8 mouse cellular contexts compared by ENCODE assay signal in the genomic region with DNA sequence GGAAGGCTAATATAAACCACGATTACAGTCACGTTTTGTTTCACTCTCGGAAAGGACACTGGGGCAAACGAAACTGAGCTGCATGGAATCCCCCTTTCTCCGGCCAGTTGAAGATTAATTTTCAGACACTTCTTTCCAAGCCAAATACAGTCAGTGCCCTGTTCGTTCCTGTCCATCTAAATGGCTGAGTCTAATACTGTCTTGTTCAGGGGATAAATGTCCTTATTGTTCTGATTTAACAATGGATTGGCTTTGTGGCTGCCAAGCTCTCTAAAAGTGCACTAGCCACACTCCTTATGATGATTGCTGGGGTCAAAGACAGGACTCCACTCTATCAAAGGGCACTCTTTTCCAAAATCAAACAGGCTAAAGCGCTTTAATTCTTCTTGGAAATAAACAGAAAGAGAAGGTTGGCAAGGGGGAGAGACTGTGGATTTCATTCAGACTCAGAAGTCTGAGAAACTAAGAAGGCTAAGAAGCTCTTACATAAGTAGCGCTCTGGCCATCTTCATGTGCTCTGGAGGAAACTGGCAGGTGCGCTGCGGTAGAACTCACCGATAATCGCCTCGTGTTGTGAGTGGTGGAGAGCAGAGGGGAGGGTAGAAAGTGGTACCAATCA.
DNase-seq lines count a peak whose midpoint lies in the region; ATAC-seq and TF ChIP-seq lines count a peak whose summit lies in the region.

No protein-coding gene starts in this region.

- WGBS in heart, embryonic 11.5 days (ENCODE audit: insufficient replicate concordance): 69% methylated on average over 13 of the region's 13 CpGs
- WGBS in hindbrain, postnatal 0 days: 14% methylated on average over 13 of the region's 13 CpGs
- 30% methylated on average over 13 of the region's 13 CpGs for WGBS in lung, postnatal 0 days

- H3K36me3 ChIP-seq in heart, embryonic 11.5 days (ENCODE audit: control insufficient read depth, insufficient read depth, low read length): no peaks in the 10 kb centered on the region
- H3K36me3 ChIP-seq in hindbrain, postnatal 0 days (ENCODE audit: insufficient read depth, low read length): no peaks in the 10 kb centered on the region
- no peaks in the 10 kb centered on the region for H3K36me3 ChIP-seq in lung, postnatal 0 days (ENCODE audit: insufficient read depth, low read length)

- no peaks in the 10 kb centered on the region for H3K4me1 ChIP-seq in heart, embryonic 11.5 days (ENCODE audit: control insufficient read depth, insufficient read depth, low read length)
- peaks cover 7% of the 10 kb centered on the region; the same call in 1 of the 2 replicates for H3K4me1 ChIP-seq in hindbrain, postnatal 0 days (ENCODE audit: insufficient read depth, low read length)
- peaks cover 4% of the 10 kb centered on the region; the same call in 1 of the 2 replicates for H3K4me1 ChIP-seq in lung, postnatal 0 days (ENCODE audit: insufficient read depth, low read depth, low read length)

- no peak overlapping the region for H3K27ac ChIP-seq in heart, embryonic 11.5 days (ENCODE audit: low read depth, low read length)
- peak overlapping the region; percentile 71 for H3K27ac ChIP-seq in hindbrain, postnatal 0 days
- no peak overlapping the region for H3K27ac ChIP-seq in lung, postnatal 0 days (ENCODE audit: low read length)

- H3K9ac ChIP-seq in heart, embryonic 11.5 days (ENCODE audit: low read depth, low read length): no peak overlapping the region
- H3K9ac ChIP-seq in hindbrain, postnatal 0 days (replicated peaks; ENCODE audit: low read length): peak overlapping the region; percentile 25; the same call in 1 of the 2 replicates
- no peak overlapping the region for H3K9ac ChIP-seq in lung, postnatal 0 days (replicated peaks; ENCODE audit: low read depth)

- TF ChIP-seq EP300 in lung, postnatal 0 days (IDR thresholded peaks at IDR 0.05): no peak

- DNase-seq in heart, adult 18-20 months: no peak
- DNase-seq in embryo, embryonic 9.5 days (ENCODE audit: extremely low spot score): peak; percentile 29
- DNase-seq in hindbrain, postnatal 0 days (ENCODE audit: low spot score): peak; percentile 67
- peak; percentile 30 for DNase-seq in lung, postnatal 0 days (ENCODE audit: low spot score)
- no peak for DNase-seq in urinary bladder, postnatal 25 days (ENCODE audit: low spot score)
- DNase-seq in Muller cell, postnatal 12 days (ENCODE audit: inconsistent ontology term): no peak
- DNase-seq in adrenal gland, postnatal 14 days: no peak

- peak overlapping the region; percentile 42 for H3K4me2 ChIP-seq in heart, embryonic 11.5 days
- H3K4me2 ChIP-seq in hindbrain, postnatal 0 days (ENCODE audit: low read depth, low read length): peak overlapping the region; percentile 56
- H3K4me2 ChIP-seq in lung, postnatal 0 days (replicated peaks; ENCODE audit: low read depth, low read length): peak overlapping the region; percentile 55

- no peaks in the 10 kb centered on the region for H3K9me3 ChIP-seq in heart, embryonic 11.5 days (replicated peaks; ENCODE audit: control insufficient read depth, low read length)
- no peaks in the 10 kb centered on the region for H3K9me3 ChIP-seq in hindbrain, postnatal 0 days (ENCODE audit: low read length)
- H3K9me3 ChIP-seq in lung, postnatal 0 days (ENCODE audit: low read length): no peaks in the 10 kb centered on the region

- TF ChIP-seq CTCF in hindbrain, postnatal 0 days (IDR thresholded peaks at IDR 0.05; ENCODE audit: low read depth): no peak
- TF ChIP-seq CTCF in lung, postnatal 0 days (IDR thresholded peaks at IDR 0.05): no peak

- no peaks in the 10 kb centered on the region for H3K27me3 ChIP-seq in heart, embryonic 11.5 days (ENCODE audit: control insufficient read depth, insufficient read depth, low read length)
- H3K27me3 ChIP-seq in hindbrain, postnatal 0 days (ENCODE audit: insufficient read depth, low read length): no peaks in the 10 kb centered on the region
- H3K27me3 ChIP-seq in lung, postnatal 0 days (replicated peaks; ENCODE audit: insufficient read depth, low read length): no peaks in the 10 kb centered on the region

- no peak for ATAC-seq in heart, embryonic 11.5 days (replicated peaks; ENCODE audit: insufficient number of reproducible peaks, low FRiP score, low TSS enrichment)
- peak; percentile 83 for ATAC-seq in hindbrain, postnatal 0 days
- ATAC-seq in lung, postnatal 0 days: peak; percentile 37

- no peak overlapping the region for H3K4me3 ChIP-seq in heart, embryonic 11.5 days (ENCODE audit: low read depth, low read length)
- H3K4me3 ChIP-seq in hindbrain, postnatal 0 days (ENCODE audit: low read length): peak overlapping the region; percentile 23
- peak overlapping the region; percentile 10; the same call in 1 of the 2 replicates for H3K4me3 ChIP-seq in lung, postnatal 0 days (ENCODE audit: low read depth, low read length)

Comparison
In these comparisons a context has a peak if more than half of its experiments do, and no peak if none do; other contexts are left out.
1. DNase-seq: peak in embryo, embryonic 9.5 days (single experiment), hindbrain, postnatal 0 days (single experiment) and lung, postnatal 0 days (single experiment); none in heart, adult 18-20 months (0 of 2), urinary bladder, postnatal 25 days (single experiment), Muller cell, postnatal 12 days (single experiment) and adrenal gland, postnatal 14 days (single experiment).
2. Peak in every context shown above with its lines, with median percentiles within 50 percentile points of each other: H3K4me2 ChIP-seq.